Mouse (Mus musculus): ENCODE results near the gene Sema4a. TPM values are rescaled to one million over a fixed set of nuclear protein-coding genes. Genes with fewer than 3 reads are reported as not detected.

Sema4a gene
- polyA plus RNA-seq, 1 experiment from 2014 or later, result 23.1 TPM

DNA sequence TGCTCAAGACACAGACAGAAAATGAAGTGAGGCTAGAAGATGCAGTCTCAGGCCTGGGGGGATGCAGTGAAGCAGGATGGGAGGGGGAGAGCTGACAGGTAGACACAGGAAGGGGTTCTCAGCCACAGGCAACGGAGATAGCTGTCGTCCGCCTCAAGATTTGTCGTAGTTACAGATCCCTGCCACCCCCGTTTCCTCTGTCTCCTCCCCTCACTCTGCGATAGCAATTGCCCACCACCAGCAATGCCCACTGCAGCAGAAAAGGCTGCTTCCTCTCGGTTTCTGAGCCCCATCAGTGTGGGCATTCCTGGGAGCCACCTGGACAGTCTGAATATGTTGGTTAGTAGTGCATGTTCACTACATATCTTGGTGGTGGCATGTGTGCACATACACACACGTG, 7.6 kb downstream of the Sema4a start:
- no peaks in the 10 kb centered on the region for H3K9me3 ChIP-seq
- H3K27ac ChIP-seq, result no peak overlapping the region
- no peak overlapping the region for H3K4me3 ChIP-seq
- no peak for ATAC-seq (ENCODE audit: insufficient number of reproducible peaks, low FRiP score, low TSS enrichment, low read depth)
- no peaks in the 10 kb centered on the region for H3K36me3 ChIP-seq
- no peak overlapping the region for H3K4me2 ChIP-seq
- no peak overlapping the region for H3K9ac ChIP-seq
- peaks cover 34% of the 10 kb centered on the region for H3K4me1 ChIP-seq
- H3K27me3 ChIP-seq, result no peaks in the 10 kb centered on the region
- WGBS, result 44% methylated on average over 8 of the region's 8 CpGs

DNA sequence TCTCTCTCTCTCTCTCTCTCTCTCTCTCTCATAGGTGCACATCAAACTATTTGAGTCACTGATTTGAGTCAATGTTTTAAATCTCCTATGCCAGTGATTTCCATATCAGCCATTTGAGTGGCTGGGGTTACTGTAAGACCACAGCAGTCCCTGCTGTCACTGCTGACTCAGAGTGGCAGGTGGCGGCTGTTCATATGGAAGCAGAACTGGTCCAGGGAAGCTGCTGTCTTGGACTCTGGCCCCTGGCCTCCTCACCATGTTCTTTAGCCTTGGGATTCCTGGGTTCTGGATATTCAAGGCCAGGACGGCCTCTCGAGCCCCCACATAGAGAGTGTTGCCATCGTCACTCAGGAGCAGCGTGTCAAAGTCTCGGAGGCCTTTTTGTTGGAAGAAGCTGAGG, 8.3 kb downstream of the Sema4a start:
- H3K36me3 ChIP-seq, result no peaks in the 10 kb centered on the region
- no peaks in the 10 kb centered on the region for H3K27me3 ChIP-seq
- H3K4me3 ChIP-seq, result no peak overlapping the region
- H3K9ac ChIP-seq, result no peak overlapping the region
- H3K9me3 ChIP-seq, result no peaks in the 10 kb centered on the region
- H3K4me2 ChIP-seq, result no peak overlapping the region
- no peak overlapping the region for H3K27ac ChIP-seq
- ATAC-seq (ENCODE audit: insufficient number of reproducible peaks, low FRiP score, low TSS enrichment, low read depth), result no peak
- 74% methylated on average over 6 of the region's 6 CpGs for WGBS
- H3K4me1 ChIP-seq, result peaks cover 29% of the 10 kb centered on the region

DNA sequence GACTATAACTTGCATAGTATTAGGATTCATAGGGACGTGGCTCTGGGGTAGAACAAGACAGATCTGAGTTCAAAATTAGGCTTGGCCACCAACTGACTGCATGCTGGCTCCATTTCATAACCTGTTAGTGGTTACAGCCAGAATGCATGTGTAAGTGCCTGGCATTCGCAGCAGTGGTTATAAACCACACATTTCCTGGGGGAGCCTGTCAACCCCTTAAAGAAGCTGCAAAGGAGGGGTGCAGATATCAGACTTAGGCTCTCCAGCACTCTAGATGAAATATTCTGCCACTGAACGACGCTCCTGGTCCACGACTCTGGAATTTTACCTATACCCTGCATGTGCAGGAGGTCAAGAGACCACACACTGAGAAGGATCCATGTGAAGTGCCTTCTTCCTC, 8.7 kb downstream of the Sema4a start:
- H3K27me3 ChIP-seq, result no peaks in the 10 kb centered on the region
- no peaks in the 10 kb centered on the region for H3K9me3 ChIP-seq
- H3K9ac ChIP-seq, result no peak overlapping the region
- H3K36me3 ChIP-seq, result no peaks in the 10 kb centered on the region
- ATAC-seq (ENCODE audit: insufficient number of reproducible peaks, low FRiP score, low TSS enrichment, low read depth), result no peak
- no peak overlapping the region for H3K27ac ChIP-seq
- peaks cover 29% of the 10 kb centered on the region for H3K4me1 ChIP-seq
- H3K4me2 ChIP-seq, result no peak overlapping the region
- no peak overlapping the region for H3K4me3 ChIP-seq
- 70% methylated on average over 5 of the region's 5 CpGs for WGBS

DNA sequence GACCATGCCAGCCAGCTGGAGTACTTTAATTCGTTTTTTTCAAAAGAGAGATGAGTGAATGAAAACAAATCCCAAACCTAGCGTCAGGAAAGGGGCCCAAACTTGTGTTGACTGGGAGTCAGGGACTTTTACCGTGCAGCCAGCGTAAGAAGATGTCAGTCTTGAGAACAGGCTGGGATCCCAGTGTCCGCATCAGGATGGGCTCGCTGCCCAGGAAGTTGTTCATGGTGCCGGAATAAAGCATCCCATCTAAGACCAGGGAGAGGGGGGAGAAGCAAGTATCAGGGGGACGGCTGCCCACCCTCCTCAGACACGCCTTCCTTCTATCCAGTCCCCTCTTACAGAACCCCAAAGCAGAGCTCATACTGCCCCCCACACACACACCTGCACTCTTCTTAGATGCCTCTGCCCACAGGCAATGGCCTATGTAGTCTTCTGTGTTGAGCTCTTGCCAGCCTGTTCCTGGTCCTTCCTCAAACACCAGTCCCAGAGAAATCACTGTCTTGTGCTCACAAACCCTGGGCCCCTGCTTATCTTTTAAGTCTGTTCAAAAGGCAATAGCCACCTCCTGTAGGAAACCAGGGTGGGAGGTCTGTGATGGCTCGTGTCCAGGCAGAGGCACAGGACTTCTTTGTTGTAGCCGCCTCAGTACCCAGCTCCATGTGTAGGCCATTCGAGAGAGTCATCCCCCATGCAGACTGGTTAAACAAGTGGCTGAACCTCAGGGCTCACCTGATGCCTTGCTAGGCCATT, 10.4 kb downstream of the Sema4a start:
- ATAC-seq (ENCODE audit: insufficient number of reproducible peaks, low FRiP score, low TSS enrichment, low read depth), result no peak
- no peak overlapping the region for H3K4me2 ChIP-seq
- peaks cover 25% of the 10 kb centered on the region for H3K4me1 ChIP-seq
- H3K4me3 ChIP-seq, result no peak overlapping the region
- H3K36me3 ChIP-seq, result no peaks in the 10 kb centered on the region
- H3K9ac ChIP-seq, result no peak overlapping the region
- no peaks in the 10 kb centered on the region for H3K9me3 ChIP-seq
- no peaks in the 10 kb centered on the region for H3K27me3 ChIP-seq
- no peak overlapping the region for H3K27ac ChIP-seq
- WGBS, result 71% methylated on average over 12 of the region's 12 CpGs

DNA sequence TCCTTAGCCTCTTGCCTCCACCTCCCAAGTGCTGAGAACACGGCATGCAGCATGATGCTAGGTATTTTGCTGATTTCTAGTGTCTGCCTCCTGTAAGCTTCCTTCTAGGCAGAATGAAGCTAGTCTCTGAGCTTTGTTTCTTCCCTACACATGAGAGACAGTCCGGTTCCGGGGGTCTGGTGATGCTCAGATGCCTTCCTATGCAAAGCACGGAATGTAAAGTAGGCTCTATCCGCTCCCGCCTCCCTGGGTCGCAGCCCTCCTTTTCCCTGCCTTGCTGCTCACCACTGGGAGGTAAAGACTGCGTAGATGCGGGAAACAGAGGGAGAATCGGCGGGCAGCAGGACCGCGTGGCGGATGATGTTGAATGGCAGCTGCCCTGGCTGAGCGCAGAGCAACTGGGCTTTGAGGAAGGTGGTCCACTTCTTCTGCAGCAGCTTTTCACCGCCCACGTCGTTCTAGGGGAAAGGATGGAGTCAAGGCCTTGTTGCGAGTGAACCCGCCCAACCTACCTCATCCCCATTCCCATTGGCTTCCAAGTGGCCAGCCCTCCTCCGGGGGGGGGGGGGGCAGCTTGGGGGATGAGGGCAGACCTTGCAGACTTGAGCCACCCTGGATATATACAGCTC, 11.5 kb downstream of the Sema4a start:
- Histone ChIP-seq H3K36me3 (no peaks in the 10 kb centered on the region), H3K9ac (peak overlapping the region; percentile 51; the same call in 1 of the 2 replicates), H3K4me3 (peak overlapping the region; percentile 36), H3K27ac (peak overlapping the region; percentile 63), H3K4me1 (peaks cover 16% of the 10 kb centered on the region), H3K27me3 (no peaks in the 10 kb centered on the region), H3K9me3 (no peaks in the 10 kb centered on the region), H3K4me2 (peak overlapping the region; percentile 49)
- ATAC-seq (ENCODE audit: insufficient number of reproducible peaks, low FRiP score, low TSS enrichment, low read depth), result peak; percentile 77
- WGBS, result 10% methylated on average over 21 of the region's 21 CpGs

DNA sequence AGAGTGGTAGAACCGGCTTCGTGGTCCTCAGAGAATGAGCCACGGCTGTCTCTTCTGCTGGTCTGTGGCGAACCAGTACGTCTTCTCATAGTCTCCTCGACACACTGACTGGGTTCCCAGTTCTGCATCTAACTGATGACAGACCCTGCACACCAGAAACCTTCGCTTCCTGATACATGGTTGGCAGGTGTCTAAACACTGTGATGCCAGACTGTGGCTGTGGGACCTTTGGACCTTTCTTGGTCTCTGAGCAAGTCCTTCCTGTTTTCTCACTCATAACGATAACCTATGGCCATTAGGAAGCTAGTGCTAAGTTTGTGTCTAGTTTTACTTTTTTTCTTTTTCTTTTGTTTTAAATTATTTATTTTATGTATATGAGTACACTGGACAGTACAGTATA, 12.5 kb downstream of the Sema4a start:
- no peak overlapping the region for H3K9ac ChIP-seq
- H3K27me3 ChIP-seq, result no peaks in the 10 kb centered on the region
- H3K27ac ChIP-seq, result no peak overlapping the region
- no peak overlapping the region for H3K4me2 ChIP-seq
- peaks cover 15% of the 10 kb centered on the region for H3K4me1 ChIP-seq
- H3K9me3 ChIP-seq, result no peaks in the 10 kb centered on the region
- no peaks in the 10 kb centered on the region for H3K36me3 ChIP-seq
- 90% methylated on average over 8 of the region's 8 CpGs for WGBS
- no peak overlapping the region for H3K4me3 ChIP-seq
- no peak for ATAC-seq (ENCODE audit: insufficient number of reproducible peaks, low FRiP score, low TSS enrichment, low read depth)

DNA sequence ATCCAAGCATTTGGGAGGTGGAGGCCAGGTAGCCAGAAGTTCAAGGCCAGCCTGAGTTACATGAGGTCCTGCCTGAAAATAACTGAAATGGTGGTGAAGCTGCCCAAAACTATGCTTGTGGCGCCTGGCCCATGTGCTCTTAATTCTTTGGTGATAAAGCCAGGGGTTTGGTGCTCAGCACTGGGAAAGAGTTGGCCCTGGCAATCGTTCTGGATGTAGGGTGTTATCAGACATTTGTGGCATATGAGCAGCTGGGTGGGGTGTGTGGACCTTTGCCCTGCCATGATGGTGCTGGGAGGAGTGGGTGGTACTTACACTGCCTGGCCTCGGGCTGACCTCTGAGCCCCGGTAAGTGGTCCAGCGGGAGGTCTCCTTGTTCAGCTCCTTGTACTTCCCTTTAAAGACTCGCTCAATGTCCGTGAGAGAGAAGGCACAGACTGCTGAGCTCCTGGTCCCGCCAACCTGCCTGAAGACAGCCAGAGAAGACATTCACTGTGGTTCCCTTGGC, 13.3 kb downstream of the Sema4a start:
- ATAC-seq (ENCODE audit: insufficient number of reproducible peaks, low FRiP score, low TSS enrichment, low read depth), result no peak
- Histone ChIP-seq H3K4me2 (no peak overlapping the region), H3K27me3 (no peaks in the 10 kb centered on the region), H3K4me3 (no peak overlapping the region), H3K36me3 (no peaks in the 10 kb centered on the region), H3K4me1 (peaks cover 13% of the 10 kb centered on the region), H3K9ac (no peak overlapping the region), H3K9me3 (no peaks in the 10 kb centered on the region), H3K27ac (no peak overlapping the region)
- whole genome bisulfite sequencing, result 59% methylated on average over 8 of the region's 8 CpGs

DNA sequence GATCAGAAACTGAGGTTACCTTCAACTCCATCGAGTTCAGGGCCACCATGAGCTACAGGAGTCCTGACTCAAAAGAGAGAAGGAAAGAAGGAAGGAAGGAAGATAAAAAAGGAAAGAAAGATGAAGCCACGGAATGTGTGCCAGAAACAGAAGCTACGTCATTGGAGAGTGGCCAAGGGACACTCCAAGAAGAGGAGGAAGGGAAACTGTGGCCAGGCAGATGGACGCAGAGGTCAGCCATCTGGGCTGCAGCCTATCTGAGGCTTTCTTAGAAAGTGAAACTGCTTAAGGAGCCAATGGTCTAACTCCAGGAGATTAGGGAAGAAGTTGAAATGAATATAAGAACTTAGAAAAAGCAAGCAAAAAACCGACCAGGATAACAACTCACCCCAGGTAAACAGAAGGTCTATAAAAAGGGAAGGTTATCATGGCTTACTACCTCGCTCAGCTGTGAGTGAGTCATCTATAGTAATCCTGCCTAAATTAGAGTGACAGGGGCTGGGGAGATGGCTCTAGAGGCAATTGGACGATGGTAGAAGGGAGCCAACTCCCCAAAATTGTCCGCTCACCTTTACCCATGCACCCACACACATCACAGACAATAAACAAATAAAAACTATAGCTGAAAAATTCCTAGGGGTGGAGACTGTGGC, 14.4 kb downstream of the Sema4a start:
- Histone ChIP-seq H3K27ac (no peak overlapping the region), H3K4me2 (no peak overlapping the region), H3K4me1 (peaks cover 13% of the 10 kb centered on the region), H3K4me3 (no peak overlapping the region), H3K9ac (no peak overlapping the region), H3K9me3 (no peaks in the 10 kb centered on the region), H3K36me3 (no peaks in the 10 kb centered on the region), H3K27me3 (no peaks in the 10 kb centered on the region)
- WGBS, result 58% methylated on average over 8 of the region's 8 CpGs
- ATAC-seq (ENCODE audit: insufficient number of reproducible peaks, low FRiP score, low TSS enrichment, low read depth), result no peak

DNA sequence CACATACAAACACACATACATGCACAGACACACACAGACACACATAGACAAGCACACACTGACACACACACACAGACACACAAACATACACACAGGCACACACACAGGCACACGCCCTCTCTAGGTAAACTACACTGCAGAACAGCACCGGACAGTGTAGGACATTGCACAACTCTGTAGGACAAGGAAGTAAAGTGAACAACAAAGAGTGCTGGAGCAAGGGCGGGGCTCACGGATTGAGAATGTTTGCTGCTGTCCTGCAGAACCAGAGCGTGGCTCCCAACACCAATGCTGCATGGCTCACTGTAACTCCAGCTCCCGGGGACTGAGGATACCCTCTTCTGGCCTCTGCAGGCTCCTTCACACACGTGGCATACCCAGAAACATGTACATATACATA, 18.1 kb downstream of the Sema4a start:
- 69% methylated on average over 7 of the region's 7 CpGs for WGBS
- Histone ChIP-seq H3K27me3 (no peaks in the 10 kb centered on the region), H3K4me2 (no peak overlapping the region), H3K9ac (no peak overlapping the region), H3K36me3 (0 out of 2 replicates have a peak, but pooled peaks cover 4% of the 10 kb centered on the region), H3K27ac (no peak overlapping the region), H3K9me3 (no peaks in the 10 kb centered on the region), H3K4me3 (no peak overlapping the region), H3K4me1 (peaks cover 18% of the 10 kb centered on the region)
- no peak for ATAC-seq (ENCODE audit: insufficient number of reproducible peaks, low FRiP score, low TSS enrichment, low read depth)

DNA sequence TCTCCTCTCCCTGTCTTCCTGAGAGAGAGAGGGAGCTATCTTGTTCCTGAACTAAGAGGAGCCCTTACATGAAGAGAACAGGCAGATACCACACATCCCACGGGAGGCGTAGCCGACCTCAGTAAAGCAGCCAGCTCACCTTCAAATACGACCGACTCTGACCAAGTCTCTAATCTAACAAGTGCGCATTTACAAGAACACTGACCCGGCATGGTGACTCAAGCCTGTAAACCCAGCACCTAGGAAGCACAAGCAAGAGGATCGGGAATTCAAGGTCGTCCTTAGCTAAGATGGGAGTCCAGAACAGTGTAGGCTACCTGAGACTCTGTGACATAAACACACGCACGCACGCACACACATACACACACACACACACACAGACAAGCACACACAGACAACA, 18.5 kb downstream of the Sema4a start:
- Histone ChIP-seq H3K9me3 (no peaks in the 10 kb centered on the region), H3K27me3 (0 out of 2 replicates have a peak, but pooled peaks cover 3% of the 10 kb centered on the region), H3K4me3 (no peak overlapping the region), H3K4me1 (peaks cover 21% of the 10 kb centered on the region), H3K27ac (no peak overlapping the region), H3K4me2 (no peak overlapping the region), H3K9ac (no peak overlapping the region), H3K36me3 (0 out of 2 replicates have a peak, but pooled peaks cover 4% of the 10 kb centered on the region)
- WGBS, result 70% methylated on average over 12 of the region's 12 CpGs
- no peak for ATAC-seq (ENCODE audit: insufficient number of reproducible peaks, low FRiP score, low TSS enrichment, low read depth)

DNA sequence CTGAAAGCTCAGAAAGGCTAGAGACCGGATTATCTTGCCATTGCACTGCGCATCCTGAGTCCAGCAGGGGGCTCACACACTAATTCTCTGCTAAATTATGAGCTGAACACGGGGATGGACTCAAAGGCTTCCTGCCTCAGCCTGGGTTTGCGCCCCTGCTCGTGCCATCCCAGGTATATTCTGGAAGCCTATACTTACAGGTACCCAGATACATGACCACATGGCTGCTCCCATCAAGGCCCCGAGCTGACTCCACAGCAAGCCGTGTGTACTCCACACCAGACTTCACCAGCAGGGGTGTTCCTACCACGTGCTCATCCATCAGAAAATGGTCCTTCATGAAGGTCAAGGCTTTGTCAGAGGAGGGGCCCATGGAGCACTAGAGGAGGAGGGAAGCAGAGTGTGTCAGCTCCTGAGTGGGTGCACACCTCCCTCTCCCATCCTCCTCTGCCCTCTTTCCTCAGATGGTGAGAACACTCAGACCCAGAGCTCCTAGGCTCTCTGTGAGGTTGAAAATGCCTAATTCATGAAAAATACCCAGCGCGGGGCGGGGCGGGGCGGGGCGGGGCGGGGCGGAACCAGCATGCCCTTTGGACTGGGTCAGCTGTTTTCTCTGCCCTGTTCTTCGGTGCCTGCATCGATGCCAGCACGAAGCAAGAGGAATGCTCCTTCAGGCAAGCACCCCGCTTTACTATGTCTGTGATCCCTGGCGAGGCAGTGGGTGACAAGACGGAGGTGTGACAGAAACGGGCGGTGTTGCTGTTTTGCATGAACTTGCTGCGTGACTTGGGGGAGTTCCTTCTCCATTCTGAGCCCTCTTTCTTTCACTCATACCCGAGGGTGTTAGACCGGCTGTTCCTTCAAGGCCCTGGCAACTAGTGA, 20.2 kb downstream of the Sema4a start:
- Histone ChIP-seq H3K4me2 (peak overlapping the region; percentile 26; the same call in 1 of the 2 replicates), H3K4me1 (peaks cover 32% of the 10 kb centered on the region), H3K27me3 (0 out of 2 replicates have a peak, but pooled peaks cover 3% of the 10 kb centered on the region), H3K4me3 (no peak overlapping the region), H3K36me3 (0 out of 2 replicates have a peak, but pooled peaks cover 4% of the 10 kb centered on the region), H3K9ac (no peak overlapping the region), H3K27ac (no peak overlapping the region), H3K9me3 (no peaks in the 10 kb centered on the region)
- WGBS, result 19% methylated on average over 27 of the region's 27 CpGs
- ATAC-seq (ENCODE audit: insufficient number of reproducible peaks, low FRiP score, low TSS enrichment, low read depth), result no peak
